Mouse (Mus musculus) liver, adult (tissue): ENCODE results near the gene Hapln2.

Experiments used
- GATA4 ChIP-seq: IDR thresholded peaks from 2 replicates; pipeline ENCODE4 v1.6.1; 2014; ENCODE audit warnings: mild to moderate bottlenecking, low read length; ENCODE audit not compliant: insufficient replicate concordance

Hapln2 gene

DNA sequence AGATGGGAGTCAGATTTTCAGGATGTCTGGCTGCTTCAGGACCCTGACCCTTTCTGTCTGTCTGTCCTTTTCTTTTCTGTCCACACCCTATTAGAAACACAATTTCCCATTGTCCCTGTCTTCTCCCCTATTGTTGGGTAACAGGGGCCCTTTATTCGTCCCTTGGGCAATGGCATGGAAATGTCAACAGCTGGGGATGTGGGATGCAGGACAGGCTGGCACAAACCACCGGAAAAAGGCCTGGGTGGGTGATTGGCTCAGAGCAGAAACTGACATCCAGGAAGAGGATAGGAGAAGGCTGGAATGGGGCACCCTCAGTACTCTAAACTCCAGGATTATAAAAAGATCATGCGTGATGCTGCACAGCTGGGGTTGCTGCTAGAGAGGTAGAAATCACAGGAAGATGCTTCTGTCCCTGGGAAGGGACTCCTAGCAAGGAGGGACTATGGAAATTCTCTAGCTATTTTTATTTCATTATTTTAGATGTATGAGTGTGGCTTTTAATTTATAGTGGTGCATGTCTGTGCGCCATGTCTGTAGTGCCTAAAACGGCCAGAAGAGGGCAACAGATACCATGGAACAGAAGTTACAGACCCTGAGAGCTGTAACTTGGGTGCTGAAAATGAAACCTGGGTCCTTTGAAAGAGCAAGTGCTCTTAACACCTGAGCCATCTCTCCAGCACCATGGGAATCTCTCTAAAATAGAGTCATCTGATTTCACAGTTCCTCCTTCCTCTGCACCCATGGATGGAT lies at the start of gene Hapln2:
Gene Hapln2, minus strand, starts transcription at position 150 of the 753 bp plus-strand sequence.
- TF ChIP-seq GATA4 = no peak

DNA sequence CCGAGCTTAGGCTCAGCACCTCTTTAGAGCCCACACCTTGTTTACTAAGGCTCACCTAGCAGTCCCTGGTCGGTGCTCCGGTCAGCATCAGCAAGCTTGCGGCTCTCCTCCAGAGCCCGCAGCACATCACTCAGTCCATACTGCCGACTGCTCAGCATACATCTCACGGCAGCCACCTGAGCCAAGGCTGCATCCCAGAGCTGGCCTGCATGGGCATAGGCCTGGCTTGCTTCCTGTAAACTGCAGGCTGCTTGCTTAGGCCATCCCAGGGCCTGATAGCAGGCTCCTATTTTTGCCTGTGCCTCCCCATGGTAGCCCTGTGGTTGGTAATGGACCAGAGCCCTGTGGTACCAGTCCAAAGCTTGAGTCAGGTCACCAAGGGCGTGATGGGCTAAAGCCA lies 47.4 kb upstream of the Hapln2 start:
- TF ChIP-seq GATA4 = no peak

GRCm38 (mm10) chr3:88074351-88074750 lies 47.0 kb upstream of the Hapln2 start:
- TF ChIP-seq GATA4 = no peak

GRCm38 (mm10) chr3:88073631-88074030 lies 46.2 kb upstream of the Hapln2 start:
- no peak for TF ChIP-seq GATA4

DNA sequence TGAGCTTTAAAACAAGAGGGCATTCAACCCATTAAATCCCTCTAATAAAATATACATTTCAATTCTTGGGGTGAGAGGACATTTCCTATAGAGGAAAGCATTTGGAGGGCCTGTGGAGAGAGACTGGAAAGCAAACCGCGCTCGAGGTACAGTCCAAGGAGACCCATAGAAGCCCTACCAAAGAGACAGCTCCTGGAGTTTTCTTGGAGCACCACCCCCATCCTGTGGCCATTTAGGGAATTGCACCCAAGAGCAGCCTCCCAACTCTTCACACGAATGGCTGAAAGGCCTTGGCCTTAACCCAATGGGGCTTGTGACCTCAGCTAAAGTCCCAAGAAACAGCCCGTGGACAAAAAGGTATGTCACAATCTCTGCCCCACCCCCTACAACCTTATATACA lies 44.4 kb upstream of the Hapln2 start:
- no peak for TF ChIP-seq GATA4

GRCm38 (mm10) chr3:88068386-88068785 lies 41.0 kb upstream of the Hapln2 start:
- no peak for TF ChIP-seq GATA4

GRCm38 (mm10) chr3:88057902-88058696 lies 30.7 kb upstream of the Hapln2 start, which contains the start of gene Naxe:
TSS of gene Naxe (minus strand) at chr3:88058495.
- no peak; the same call in 1 of the 2 replicates for TF ChIP-seq GATA4

DNA sequence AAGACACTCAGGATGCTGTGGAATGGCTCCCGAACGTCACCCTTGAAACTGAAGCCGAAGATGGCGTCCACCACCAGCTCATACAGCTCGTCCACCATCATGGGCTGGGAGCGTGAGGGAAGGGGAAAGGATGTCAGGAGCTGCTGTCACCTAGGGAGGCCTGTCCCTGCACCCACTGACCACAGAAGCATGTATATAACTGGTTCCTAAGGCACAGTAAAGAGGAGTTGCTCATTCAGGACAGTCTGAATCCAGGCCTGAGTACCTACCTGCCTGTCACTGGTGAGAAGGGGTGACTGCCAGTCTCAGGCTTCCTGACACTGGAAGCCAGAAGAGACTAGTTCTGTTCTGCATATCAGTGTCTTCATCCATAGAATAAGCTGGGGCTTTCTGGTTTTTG lies 29.6 kb upstream of the Hapln2 start:
- no peak for TF ChIP-seq GATA4

DNA sequence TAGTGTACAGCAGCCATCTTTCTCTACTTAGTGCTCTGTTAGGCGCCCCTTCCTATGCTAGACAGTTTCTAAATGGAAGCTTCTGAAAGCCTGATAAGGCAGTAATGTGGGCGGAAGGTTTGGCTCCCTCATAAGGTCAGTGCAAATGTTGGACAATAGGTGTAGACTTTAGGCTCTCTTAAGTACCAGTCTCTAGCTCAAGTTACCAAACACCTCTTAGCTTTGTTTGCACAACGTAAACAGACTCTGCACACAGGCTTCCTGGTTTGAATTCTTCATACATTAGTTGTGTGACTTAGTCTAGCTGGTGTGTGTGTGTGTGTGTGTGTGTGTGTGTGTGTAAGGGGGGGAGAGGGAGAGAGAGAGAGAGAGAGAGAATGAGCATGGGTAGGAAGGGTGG lies 22.1 kb upstream of the Hapln2 start:
- TF ChIP-seq GATA4 = no peak

DNA sequence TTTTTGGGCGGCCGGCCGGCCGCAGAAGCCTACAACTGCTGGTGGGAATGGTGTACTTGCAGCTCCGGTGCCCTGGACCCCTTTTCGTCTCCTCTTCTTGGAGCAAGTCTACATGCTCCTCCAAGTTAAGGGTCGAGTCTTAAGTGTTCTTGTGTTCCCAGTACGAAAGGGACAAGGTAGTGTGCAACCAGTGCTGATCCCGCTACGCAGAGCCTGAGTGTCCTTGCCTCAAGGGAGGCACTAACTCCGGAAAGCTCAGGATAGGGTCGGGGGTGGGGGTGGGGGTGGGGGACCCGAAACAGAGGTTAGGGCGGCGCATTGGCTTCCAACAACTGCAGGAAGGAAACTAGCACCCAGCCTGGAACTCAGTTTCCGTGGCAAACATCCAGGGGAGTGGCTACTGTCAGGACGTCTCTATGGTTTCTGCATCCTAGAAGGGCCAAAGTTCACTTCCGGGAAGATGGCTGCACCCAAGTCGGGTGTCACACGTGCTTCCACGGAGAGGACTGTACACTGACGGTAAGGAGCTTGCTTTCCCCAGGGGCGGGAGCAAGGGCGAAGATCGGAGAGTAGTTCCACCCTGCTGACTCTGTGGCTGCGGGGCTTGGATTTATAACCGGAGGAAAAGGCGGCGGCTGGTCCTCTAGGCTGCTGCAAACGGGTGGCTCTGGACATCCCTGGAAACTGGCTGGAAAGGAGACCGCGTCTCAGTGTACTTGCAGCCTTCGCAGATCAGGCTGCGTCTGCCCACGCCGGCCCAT lies 15.5 kb upstream of the Hapln2 start, which contains the start of gene Gpatch4:
Gene Gpatch4, plus strand, starts transcription at position 448 of the 761 bp plus-strand sequence.
- no peak for TF ChIP-seq GATA4

GRCm38 (mm10) chr3:88035561-88036293 lies 8.3 kb upstream of the Hapln2 start:
- no peak for TF ChIP-seq GATA4

GRCm38 (mm10) chr3:88033506-88033905 lies 6.1 kb upstream of the Hapln2 start:
- no peak for TF ChIP-seq GATA4

GRCm38 (mm10) chr3:88030608-88031395 lies 3.4 kb upstream of the Hapln2 start:
- TF ChIP-seq GATA4 = no peak

DNA sequence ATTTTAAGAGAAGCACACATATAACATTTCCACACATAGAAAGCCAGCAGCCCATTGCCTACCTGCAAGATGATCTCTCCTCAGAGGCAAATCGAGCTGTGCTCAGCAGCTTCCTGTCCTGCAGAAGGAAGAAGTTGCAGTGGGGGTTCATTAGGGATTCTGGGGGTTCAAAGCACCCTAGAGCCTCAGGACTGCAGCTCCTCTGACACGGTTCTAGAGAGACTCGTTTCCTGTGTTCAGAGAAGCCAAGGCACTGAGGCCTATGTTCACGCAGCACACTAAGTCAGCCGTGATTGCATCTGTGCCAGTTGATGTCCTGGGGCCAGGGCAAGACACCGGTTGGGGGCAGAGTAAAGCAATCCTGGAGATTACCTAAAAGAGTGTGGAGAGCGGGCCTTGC lies 560 bp downstream of the Hapln2 start:
- no peak for TF ChIP-seq GATA4
